Comparison of ENCODE assay signal across 7 mouse cellular contexts in the genomic region with DNA sequence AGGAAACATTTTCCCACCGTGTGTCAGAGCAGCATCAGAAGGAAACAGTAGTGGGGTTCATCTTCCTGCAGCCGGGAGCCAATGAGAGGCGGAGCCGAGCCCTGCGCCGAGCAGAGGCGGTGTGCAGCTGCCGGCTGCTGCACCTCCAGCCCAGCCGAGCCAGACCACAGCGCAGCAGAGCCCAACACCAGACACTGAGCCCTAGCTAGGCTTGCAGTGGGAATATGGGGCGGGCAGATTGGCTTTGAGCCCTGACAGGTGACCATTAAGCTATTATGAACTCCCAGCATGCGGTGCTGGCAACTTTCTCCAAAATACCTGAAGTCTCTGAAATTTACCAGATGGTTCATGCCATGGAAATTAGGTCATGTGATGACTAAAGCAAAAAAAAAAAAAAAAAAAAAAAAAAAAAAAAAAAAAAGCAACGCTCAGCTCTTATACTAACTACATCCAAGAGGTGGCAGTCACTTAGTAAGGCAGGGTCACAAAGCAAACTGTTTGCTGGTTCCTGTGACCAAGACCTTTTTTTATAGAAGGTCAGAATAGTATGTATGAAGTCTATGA.
A peak's percentile ranks its signal among the peaks of the same experiment; 100 is the strongest.
DNase-seq lines count a peak whose midpoint lies in the region; ATAC-seq lines count a peak whose summit lies in the region.

No protein-coding gene starts in this region.

- H3K27ac ChIP-seq in intestine, embryonic 15.5 days: peak overlapping the region; percentile 71
- peak overlapping the region; percentile 58 for H3K27ac ChIP-seq in midbrain, embryonic 11.5 days (ENCODE audit: low read depth, low read length)

- H3K36me3 ChIP-seq in intestine, embryonic 15.5 days: no peaks in the 10 kb centered on the region
- H3K36me3 ChIP-seq in midbrain, embryonic 11.5 days (ENCODE audit: control insufficient read depth, insufficient read depth, low read length): no peaks in the 10 kb centered on the region

- peak; percentile 87 for DNase-seq in adrenal gland, adult 2 months
- DNase-seq in embryo, embryonic 11.5 days (ENCODE audit: low read depth, low spot score): peak; percentile 57
- peak; percentile 37 to 69 for DNase-seq in gastrocnemius, postnatal 36 days
- peak; percentile 63 for DNase-seq in left cerebral cortex, postnatal 4 days
- DNase-seq in midbrain, embryonic 11.5 days (ENCODE audit: low spot score, missing footprints): peak; percentile 97
- DNase-seq in right cerebral cortex, postnatal 4 days: peak; percentile 58

- H3K9me3 ChIP-seq in intestine, embryonic 15.5 days: no peaks in the 10 kb centered on the region
- no peaks in the 10 kb centered on the region for H3K9me3 ChIP-seq in midbrain, embryonic 11.5 days (ENCODE audit: control insufficient read depth, low read length)

- H3K4me1 ChIP-seq in intestine, embryonic 15.5 days (replicated peaks): peaks cover 4% of the 10 kb centered on the region; the same call in 1 of the 2 replicates
- peaks cover 3% of the 10 kb centered on the region for H3K4me1 ChIP-seq in midbrain, embryonic 11.5 days (ENCODE audit: control insufficient read depth, insufficient read depth, low read length)

- ATAC-seq in intestine, embryonic 15.5 days: peak; percentile 96
- peak; percentile 99 for ATAC-seq in midbrain, embryonic 11.5 days (ENCODE audit: low FRiP score)

- H3K9ac ChIP-seq in intestine, embryonic 15.5 days: peak overlapping the region; percentile 35
- peak overlapping the region; percentile 64 for H3K9ac ChIP-seq in midbrain, embryonic 11.5 days (ENCODE audit: low read length)

- whole genome bisulfite sequencing in intestine, embryonic 15.5 days: 3% methylated on average over 13 of the region's 13 CpGs
- 1% methylated on average over 13 of the region's 13 CpGs for WGBS in midbrain, embryonic 11.5 days

- peak overlapping the region; percentile 42 for H3K4me3 ChIP-seq in intestine, embryonic 15.5 days (replicated peaks)
- peak overlapping the region; percentile 43 for H3K4me3 ChIP-seq in midbrain, embryonic 11.5 days (ENCODE audit: low read depth, low read length)

- intact Hi-C loops in gastrocnemius, postnatal 36 days (cut with DNase I): no loop called here
- intact Hi-C loops in left cerebral cortex, postnatal 4 days (cut with DNase I): no loop called here

- peak overlapping the region; percentile 72 for H3K4me2 ChIP-seq in intestine, embryonic 15.5 days (replicated peaks)
- peak overlapping the region; percentile 58 for H3K4me2 ChIP-seq in midbrain, embryonic 11.5 days

- no peaks in the 10 kb centered on the region for H3K27me3 ChIP-seq in intestine, embryonic 15.5 days (replicated peaks)
- no peaks in the 10 kb centered on the region for H3K27me3 ChIP-seq in midbrain, embryonic 11.5 days (ENCODE audit: control insufficient read depth, insufficient read depth, low read length)

Comparison
In these comparisons a context has a peak if more than half of its experiments do, and no peak if none do; other contexts are left out.
1. Peak in every context shown above with its lines: DNase-seq, ATAC-seq, H3K4me3 ChIP-seq and H3K27ac ChIP-seq.